Mouse (Mus musculus): ENCODE measurements around the gene She. TPM values are rescaled to one million over a fixed set of nuclear protein-coding genes. Genes with fewer than 3 reads are reported as not detected.

She gene
- 4.2 TPM in 2 replicates for polyA plus RNA-seq (2014; fragmentation: Nextera tagmentation; extraction: Ambion mirVana)

DNA sequence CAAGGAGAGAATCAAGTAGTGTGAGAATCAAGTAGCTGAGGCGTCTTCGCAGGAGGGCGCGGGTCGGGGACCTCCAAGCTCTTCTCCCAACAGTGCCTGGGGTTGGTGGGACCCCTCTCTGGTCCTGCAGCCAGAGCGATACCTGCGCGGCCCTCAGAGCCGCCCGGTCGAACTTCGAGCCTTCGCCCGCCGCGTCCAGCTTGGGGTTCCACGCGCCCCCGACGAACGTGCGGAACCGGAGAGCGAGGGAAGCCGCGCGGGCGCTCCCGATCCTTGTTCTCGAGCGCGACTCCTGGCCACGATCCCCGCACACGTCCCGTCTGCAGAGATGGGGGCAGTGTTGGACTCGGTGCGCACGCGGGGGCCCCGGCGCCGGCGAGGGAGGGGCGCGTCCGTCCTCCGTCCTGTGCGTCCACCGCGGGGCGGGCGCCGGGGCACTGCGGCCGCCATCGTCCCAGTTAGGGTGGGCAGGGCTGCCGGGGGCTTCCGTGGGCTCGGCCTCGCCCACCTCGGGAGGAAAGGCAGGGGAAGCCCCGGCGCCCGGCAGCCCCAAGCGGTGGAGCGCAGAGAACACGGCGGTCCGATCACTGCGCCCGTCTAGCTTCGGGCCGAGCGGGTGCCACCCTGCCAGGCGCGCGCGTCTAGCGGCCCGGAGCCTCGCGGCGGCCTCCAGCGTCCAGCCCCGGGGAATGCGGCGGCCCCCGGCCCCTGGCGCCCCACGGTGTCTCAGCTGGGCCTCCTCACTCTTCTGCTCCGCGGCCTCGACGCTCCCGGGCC lies at the start of gene She:
Gene She, plus strand, starts transcription at position 556 of the 777 bp plus-strand sequence.
- Histone ChIP-seq H3K27me3 (replicated peaks; ENCODE audit: control insufficient read depth, insufficient read depth, low read length) (peaks cover 64% of the 10 kb centered on the region), H3K4me3 (ENCODE audit: low read depth, low read length) (peak within 1 kb of the TSS; percentile 46), H3K9ac (ENCODE audit: low read length) (peak within 1 kb of the TSS; percentile 51), H3K27ac (ENCODE audit: low read depth) (peak within 1 kb of the TSS; percentile 43; the same call in 1 of the 2 replicates), H3K9me3 (ENCODE audit: control insufficient read depth, low read length) (no peaks in the 10 kb centered on the region), H3K4me1 (replicated peaks; ENCODE audit: control insufficient read depth, insufficient read depth, low read length) (no peaks in the 10 kb centered on the region), H3K4me2 (ENCODE audit: low read length) (peak within 1 kb of the TSS; percentile 65), H3K36me3 (ENCODE audit: control insufficient read depth, insufficient read depth, low read length) (no peaks in the 10 kb centered on the region)
- DNase-seq (ENCODE audit: low spot score) (no peak), ATAC-seq (replicated peaks; ENCODE audit: low FRiP score, low TSS enrichment, low read depth) (peak; percentile 27; the same call in 1 of the 2 replicates)
- WGBS, result 2% methylated on average over 82 of the region's 96 CpGs

DNA sequence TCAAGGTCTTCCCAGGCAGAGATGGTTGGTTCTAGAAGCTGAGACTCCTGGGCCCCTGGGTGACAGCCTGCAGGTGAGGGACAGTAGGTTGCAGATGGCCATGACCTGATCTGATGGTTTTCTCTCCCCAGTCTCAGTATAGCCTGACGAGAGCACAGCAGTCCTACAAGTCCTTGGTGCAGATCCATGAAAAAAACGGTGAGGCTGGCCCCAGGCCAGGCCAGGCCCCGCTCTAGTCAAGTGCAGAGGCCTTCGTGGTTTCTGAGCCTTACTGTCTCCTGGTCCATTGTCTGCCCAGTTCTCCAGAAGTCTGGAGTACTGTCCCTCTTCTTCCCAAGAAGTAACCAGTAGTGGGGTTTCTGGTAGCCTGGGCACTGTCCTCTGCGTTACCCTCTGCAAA lies 49.5 kb upstream of the She start:
- Histone ChIP-seq H3K27ac (ENCODE audit: low read depth) (no peak overlapping the region), H3K4me1 (replicated peaks; ENCODE audit: control insufficient read depth, insufficient read depth, low read length) (no peaks in the 10 kb centered on the region), H3K9ac (ENCODE audit: low read length) (no peak overlapping the region), H3K4me3 (ENCODE audit: low read depth, low read length) (no peak overlapping the region), H3K27me3 (replicated peaks; ENCODE audit: control insufficient read depth, insufficient read depth, low read length) (no peaks in the 10 kb centered on the region), H3K36me3 (ENCODE audit: control insufficient read depth, insufficient read depth, low read length) (peaks cover 72% of the 10 kb centered on the region), H3K9me3 (ENCODE audit: control insufficient read depth, low read length) (no peaks in the 10 kb centered on the region), H3K4me2 (ENCODE audit: low read length) (no peak overlapping the region)
- no peak for DNase-seq (ENCODE audit: low spot score)
- ATAC-seq (replicated peaks; ENCODE audit: low FRiP score, low TSS enrichment, low read depth), result no peak
- 88% methylated on average over 5 of the region's 5 CpGs for WGBS

DNA sequence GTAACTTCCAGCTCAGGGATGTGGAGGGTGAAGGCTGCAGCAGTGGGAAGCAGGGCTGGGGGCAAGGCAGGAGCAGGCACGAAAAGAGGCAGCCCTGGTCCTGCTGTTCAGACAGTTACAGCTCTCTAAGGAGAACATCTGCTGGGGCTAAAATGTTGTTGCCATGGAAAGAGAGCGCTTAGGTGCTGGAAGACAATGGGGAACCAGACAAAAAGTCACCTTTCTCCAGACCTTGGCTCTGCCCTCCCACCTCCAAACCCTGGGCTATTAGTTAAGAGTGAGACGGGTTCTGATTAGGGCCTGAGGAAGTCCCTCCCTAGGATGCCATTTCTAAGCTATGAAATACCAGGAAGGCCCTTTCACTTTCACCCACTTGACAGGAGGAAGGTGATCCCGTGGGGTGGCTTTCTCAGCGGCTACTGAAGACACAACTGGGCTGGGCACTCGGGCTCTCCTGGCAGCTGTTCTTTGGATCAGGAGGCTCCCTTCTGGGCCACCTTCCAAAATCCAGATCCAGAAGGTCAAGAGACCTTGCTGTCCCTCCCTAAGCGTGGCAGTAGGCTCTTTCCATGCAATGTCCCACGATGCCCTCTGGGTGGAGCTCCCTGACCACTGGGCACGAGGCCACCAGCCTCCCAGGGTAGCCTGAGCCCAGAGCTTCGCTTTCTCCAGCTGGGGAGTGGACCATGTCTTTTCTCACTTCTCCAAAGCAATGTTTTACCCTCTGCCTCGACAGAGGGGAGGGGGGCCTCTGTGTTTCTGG lies 46.0 kb upstream of the She start:
- H3K27me3 ChIP-seq (replicated peaks; ENCODE audit: control insufficient read depth, insufficient read depth, low read length), result no peaks in the 10 kb centered on the region
- no peaks in the 10 kb centered on the region for H3K9me3 ChIP-seq (ENCODE audit: control insufficient read depth, low read length)
- 0 out of 2 replicates have a peak overlapping the region, but pooled peaks have one; percentile 6 for H3K4me2 ChIP-seq (ENCODE audit: low read length)
- 16% methylated on average over 11 of the region's 11 CpGs for WGBS
- ATAC-seq (replicated peaks; ENCODE audit: low FRiP score, low TSS enrichment, low read depth), result no peak
- H3K36me3 ChIP-seq (ENCODE audit: control insufficient read depth, insufficient read depth, low read length), result peaks cover 37% of the 10 kb centered on the region
- H3K27ac ChIP-seq (ENCODE audit: low read depth), result no peak overlapping the region
- no peaks in the 10 kb centered on the region for H3K4me1 ChIP-seq (replicated peaks; ENCODE audit: control insufficient read depth, insufficient read depth, low read length)
- H3K9ac ChIP-seq (ENCODE audit: low read length), result no peak overlapping the region
- H3K4me3 ChIP-seq (ENCODE audit: low read depth, low read length), result no peak overlapping the region
- peak; percentile 76 for DNase-seq (ENCODE audit: low spot score)

DNA sequence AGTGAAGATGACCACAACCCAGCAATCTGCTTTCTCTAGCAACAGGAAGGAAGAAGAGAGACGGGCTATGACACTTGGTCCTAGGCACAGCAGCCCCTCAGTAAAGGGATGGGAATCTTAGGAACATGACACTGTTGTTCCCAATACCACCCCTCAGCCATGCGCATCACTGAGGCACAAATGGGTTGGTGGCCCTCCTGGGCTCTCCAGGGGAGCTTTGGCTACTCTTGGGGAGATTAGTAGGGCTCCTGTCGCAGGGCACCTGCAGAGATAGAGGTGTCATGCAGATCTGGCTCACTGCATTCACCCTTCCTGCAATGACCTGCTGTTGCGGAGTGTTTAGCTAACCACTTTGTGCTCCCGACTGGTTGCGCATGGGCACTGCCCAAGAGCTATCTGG lies 44.9 kb upstream of the She start:
- no peak for ATAC-seq (replicated peaks; ENCODE audit: low FRiP score, low TSS enrichment, low read depth)
- Histone ChIP-seq H3K4me1 (replicated peaks; ENCODE audit: control insufficient read depth, insufficient read depth, low read length) (no peaks in the 10 kb centered on the region), H3K27me3 (replicated peaks; ENCODE audit: control insufficient read depth, insufficient read depth, low read length) (no peaks in the 10 kb centered on the region), H3K36me3 (ENCODE audit: control insufficient read depth, insufficient read depth, low read length) (peaks cover 26% of the 10 kb centered on the region), H3K9ac (ENCODE audit: low read length) (no peak overlapping the region), H3K4me3 (ENCODE audit: low read depth, low read length) (no peak overlapping the region), H3K27ac (ENCODE audit: low read depth) (no peak overlapping the region), H3K4me2 (ENCODE audit: low read length) (no peak overlapping the region), H3K9me3 (ENCODE audit: control insufficient read depth, low read length) (no peaks in the 10 kb centered on the region)
- DNase-seq (ENCODE audit: low spot score), result no peak
- 76% methylated on average over 6 of the region's 6 CpGs for WGBS

DNA sequence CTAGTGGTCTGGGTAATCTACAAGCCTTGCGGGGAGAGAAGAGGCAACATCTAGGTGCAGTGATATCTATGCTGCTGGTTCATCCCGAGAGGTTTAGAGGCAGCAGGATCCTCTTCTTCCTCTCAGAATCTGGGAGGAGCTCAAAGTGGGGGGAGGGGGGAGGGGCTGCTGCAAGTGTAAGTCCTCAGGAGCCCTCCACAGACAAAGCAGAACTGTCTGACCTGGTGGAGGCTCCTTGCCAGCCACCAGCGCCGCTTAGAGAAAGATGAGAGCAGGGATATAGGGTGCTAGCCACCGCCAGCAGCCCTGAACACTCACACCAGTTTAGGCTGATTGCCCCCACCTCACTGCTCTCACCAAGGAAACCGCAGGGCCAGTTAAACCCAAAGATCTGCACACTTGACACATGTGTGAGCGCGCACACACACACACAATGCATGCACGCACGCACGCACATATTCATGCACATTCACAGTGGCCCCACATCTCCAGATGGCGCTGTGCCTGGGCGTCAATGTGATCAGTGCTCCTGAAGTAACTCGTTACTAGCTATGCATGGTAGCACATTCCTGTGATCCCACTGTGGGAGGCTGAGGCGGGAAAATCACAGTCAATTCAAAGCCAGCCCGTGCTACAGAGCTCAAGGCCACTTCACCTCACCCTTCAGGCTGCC lies 42.4 kb upstream of the She start:
- Histone ChIP-seq H3K27ac (ENCODE audit: low read depth) (no peak overlapping the region), H3K4me2 (ENCODE audit: low read length) (no peak overlapping the region), H3K4me1 (replicated peaks; ENCODE audit: control insufficient read depth, insufficient read depth, low read length) (no peaks in the 10 kb centered on the region), H3K4me3 (ENCODE audit: low read depth, low read length) (no peak overlapping the region), H3K36me3 (ENCODE audit: control insufficient read depth, insufficient read depth, low read length) (peaks cover under 1% of the 10 kb centered on the region; the same call in 1 of the 2 replicates), H3K9me3 (ENCODE audit: control insufficient read depth, low read length) (no peaks in the 10 kb centered on the region), H3K9ac (ENCODE audit: low read length) (no peak overlapping the region), H3K27me3 (replicated peaks; ENCODE audit: control insufficient read depth, insufficient read depth, low read length) (no peaks in the 10 kb centered on the region)
- ATAC-seq (replicated peaks; ENCODE audit: low FRiP score, low TSS enrichment, low read depth) (no peak), DNase-seq (ENCODE audit: low spot score) (peak; percentile 20)
- WGBS, result 76% methylated on average over 16 of the region's 16 CpGs

DNA sequence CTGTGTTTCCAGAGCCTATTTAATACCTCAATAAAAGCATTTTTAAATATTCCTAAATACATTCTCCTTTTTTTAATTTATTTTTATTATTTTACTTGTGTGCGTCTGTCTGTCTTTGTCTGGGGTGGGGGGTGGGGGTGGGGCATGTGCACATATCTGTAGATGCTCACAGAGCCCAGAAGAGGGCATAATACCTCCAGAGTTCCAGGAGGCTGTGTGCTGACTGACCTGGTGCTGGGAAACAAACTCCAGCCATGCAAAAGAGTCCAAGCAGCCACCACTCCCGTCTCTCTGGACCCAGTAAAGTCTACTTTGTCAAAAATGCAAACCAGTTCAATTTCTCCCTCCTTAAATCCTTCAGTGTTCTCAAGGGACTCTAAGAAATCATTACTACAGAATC lies 36.6 kb upstream of the She start:
- Histone ChIP-seq H3K4me3 (ENCODE audit: low read depth, low read length) (no peak overlapping the region), H3K36me3 (ENCODE audit: control insufficient read depth, insufficient read depth, low read length) (no peaks in the 10 kb centered on the region), H3K27me3 (replicated peaks; ENCODE audit: control insufficient read depth, insufficient read depth, low read length) (no peaks in the 10 kb centered on the region), H3K9me3 (ENCODE audit: control insufficient read depth, low read length) (no peaks in the 10 kb centered on the region), H3K4me1 (replicated peaks; ENCODE audit: control insufficient read depth, insufficient read depth, low read length) (no peaks in the 10 kb centered on the region), H3K4me2 (ENCODE audit: low read length) (no peak overlapping the region), H3K27ac (ENCODE audit: low read depth) (no peak overlapping the region), H3K9ac (ENCODE audit: low read length) (no peak overlapping the region)
- ATAC-seq (replicated peaks; ENCODE audit: low FRiP score, low TSS enrichment, low read depth) (no peak), DNase-seq (ENCODE audit: low spot score) (no peak)
- WGBS, result 52% methylated on average over 2 of the region's 2 CpGs

DNA sequence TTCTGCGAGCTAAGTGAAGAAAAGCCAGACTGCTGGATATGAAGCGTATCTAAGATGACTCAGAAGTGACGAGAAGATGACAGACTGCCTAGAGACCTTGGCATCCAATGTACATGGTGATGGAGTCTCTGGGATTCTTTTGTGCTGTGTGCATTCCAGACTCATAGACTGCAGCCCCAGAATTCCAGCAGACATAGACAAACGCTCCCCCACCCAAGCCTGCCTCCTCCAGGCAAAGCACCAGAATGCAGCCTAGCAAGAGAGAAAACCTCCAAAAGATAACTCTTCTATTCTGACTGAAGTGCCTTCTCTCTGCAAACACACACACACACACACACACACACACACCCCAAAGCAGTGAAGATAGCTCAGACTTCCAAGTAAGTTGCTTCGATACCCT lies 35.4 kb upstream of the She start:
- Histone ChIP-seq H3K9me3 (ENCODE audit: control insufficient read depth, low read length) (no peaks in the 10 kb centered on the region), H3K27me3 (replicated peaks; ENCODE audit: control insufficient read depth, insufficient read depth, low read length) (no peaks in the 10 kb centered on the region), H3K4me2 (ENCODE audit: low read length) (no peak overlapping the region), H3K27ac (ENCODE audit: low read depth) (no peak overlapping the region), H3K4me1 (replicated peaks; ENCODE audit: control insufficient read depth, insufficient read depth, low read length) (no peaks in the 10 kb centered on the region), H3K36me3 (ENCODE audit: control insufficient read depth, insufficient read depth, low read length) (no peaks in the 10 kb centered on the region), H3K9ac (ENCODE audit: low read length) (no peak overlapping the region), H3K4me3 (ENCODE audit: low read depth, low read length) (no peak overlapping the region)
- WGBS, result 71% methylated on average over 5 of the region's 5 CpGs
- ATAC-seq (replicated peaks; ENCODE audit: low FRiP score, low TSS enrichment, low read depth) (no peak), DNase-seq (ENCODE audit: low spot score) (no peak)

DNA sequence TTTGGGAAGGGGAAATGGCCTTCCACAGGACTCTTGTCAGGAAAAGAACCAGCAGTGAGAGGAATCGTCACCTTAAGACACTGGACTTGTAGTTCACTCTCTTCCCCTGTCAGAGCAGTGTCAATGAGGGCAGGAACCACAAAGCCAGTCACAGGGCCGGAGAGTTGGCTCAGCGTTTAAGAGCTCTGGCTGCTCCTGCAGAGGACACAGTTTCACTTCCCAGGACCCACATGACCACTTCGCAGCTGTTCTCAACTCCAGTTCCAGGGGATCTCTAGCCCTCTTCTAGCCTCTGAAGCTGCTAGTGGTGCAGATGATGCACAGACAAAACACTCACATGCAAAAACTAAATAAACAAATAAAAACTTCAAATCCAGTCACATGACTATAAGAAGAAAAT lies 34.8 kb upstream of the She start:
- Histone ChIP-seq H3K9ac (ENCODE audit: low read length) (no peak overlapping the region), H3K9me3 (ENCODE audit: control insufficient read depth, low read length) (no peaks in the 10 kb centered on the region), H3K4me3 (ENCODE audit: low read depth, low read length) (no peak overlapping the region), H3K27me3 (replicated peaks; ENCODE audit: control insufficient read depth, insufficient read depth, low read length) (no peaks in the 10 kb centered on the region), H3K36me3 (ENCODE audit: control insufficient read depth, insufficient read depth, low read length) (no peaks in the 10 kb centered on the region), H3K4me1 (replicated peaks; ENCODE audit: control insufficient read depth, insufficient read depth, low read length) (no peaks in the 10 kb centered on the region), H3K27ac (ENCODE audit: low read depth) (no peak overlapping the region), H3K4me2 (ENCODE audit: low read length) (no peak overlapping the region)
- ATAC-seq (replicated peaks; ENCODE audit: low FRiP score, low TSS enrichment, low read depth) (no peak), DNase-seq (ENCODE audit: low spot score) (no peak)
- 35% methylated on average over 4 of the region's 4 CpGs for WGBS

Data from intestine, embryonic 14.5 days (tissue).